Mouse (Mus musculus) midbrain, embryonic 13.5 days (tissue): ENCODE data around the gene Abca17. TPM values are rescaled to one million over a fixed set of nuclear protein-coding genes. Genes with fewer than 3 reads are reported as not detected.

ENCODE experiments used
- ATAC-seq: fragments of 200-750 bp; cut with Nextera tagmentation; 2 replicates; pipeline ENCODE4 v1.8.0; 2017; ENCODE audit warnings: mild to moderate bottlenecking, moderate TSS enrichment, moderate library complexity
- H3K27ac ChIP-seq: fragments of 300-500 bp; sonication (generic); 2 replicates; pipeline ENCODE4 v1.5.1; 2015; ENCODE audit warnings: inconsistent platforms, mild to moderate bottlenecking, moderate library complexity
- H3K27me3 ChIP-seq: fragments of 300-500 bp; sonication (generic); 2 replicates; pipeline ENCODE4 v1.6.1; 2015; ENCODE audit warnings: mild to moderate bottlenecking, inconsistent platforms
- H3K36me3 ChIP-seq: fragments of 300-500 bp; sonication (generic); 2 replicates; pipeline ENCODE4 v1.6.1; 2015; ENCODE audit warnings: mild to moderate bottlenecking, inconsistent platforms
- H3K4me1 ChIP-seq: fragments of 300-500 bp; sonication (generic); replicated peaks from 2 replicates; pipeline ENCODE4 v1.6.1; 2015; ENCODE audit warnings: inconsistent platforms
- H3K4me2 ChIP-seq: fragments of 300-500 bp; sonication (generic); replicated peaks from 2 replicates; pipeline ENCODE4 v1.6.1; 2015; ENCODE audit warnings: moderate library complexity, mild to moderate bottlenecking, inconsistent platforms
- H3K4me3 ChIP-seq: fragments of 300-500 bp; sonication (generic); replicated peaks from 2 replicates; pipeline ENCODE4 v1.5.1; 2015; ENCODE audit warnings: mild to moderate bottlenecking, inconsistent platforms
- H3K9ac ChIP-seq: fragments of 300-500 bp; sonication (generic); replicated peaks from 2 replicates; pipeline ENCODE4 v1.6.1; 2015; ENCODE audit warnings: mild to moderate bottlenecking, inconsistent platforms
- H3K9me3 ChIP-seq: fragments of 300-500 bp; sonication (generic); 2 replicates; pipeline ENCODE4 v1.6.1; 2016; ENCODE audit warnings: mild to moderate bottlenecking, inconsistent platforms
- WGBS: fragments of 180-500 bp; shearing (Covaris S2); methylation state at CpG from one replicate; pipeline ENCODE4 v1.1.7; 2015; 5-methylcytosine and 5-hydroxymethylcytosine counted together
- polyA plus RNA-seq: library from polyadenylated mRNA; unstranded; fragments of >200 nt; fragmentation: Nextera tagmentation; extraction: Ambion mirVana; gene quantifications from 2 replicates; pipeline ENCODE4 v1.2.1, GENCODE M21; 2015

Gene Abca17
- polyA plus RNA-seq, 1 experiment from 2014 or later, result 0.12 TPM

DNA sequence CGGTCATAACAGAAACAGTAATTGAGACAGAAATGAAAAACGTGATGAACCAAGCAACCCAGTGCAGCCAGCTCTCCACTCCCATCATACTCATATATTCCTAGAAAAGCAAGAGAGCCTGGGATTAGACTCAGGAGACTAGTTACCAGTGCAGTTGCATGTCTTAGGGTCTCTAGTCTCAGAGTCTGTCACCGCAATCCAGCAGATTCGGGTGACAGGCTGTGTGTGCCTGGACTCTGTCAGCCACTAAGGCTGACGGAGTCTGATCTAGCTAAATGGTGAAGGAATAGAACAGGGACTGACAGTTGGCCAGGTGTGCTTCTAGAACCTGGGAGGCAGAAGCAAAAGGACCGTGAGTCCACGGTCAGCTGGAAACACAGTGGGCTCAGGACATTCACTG, 23.2 kb downstream of the Abca17 start:
- H3K4me2 ChIP-seq, result no peak overlapping the region
- no peaks in the 10 kb centered on the region for H3K36me3 ChIP-seq
- no peak overlapping the region for H3K27ac ChIP-seq
- 84% methylated on average over 7 of the region's 7 CpGs for WGBS
- H3K9me3 ChIP-seq, result no peaks in the 10 kb centered on the region
- no peak overlapping the region for H3K4me3 ChIP-seq
- no peaks in the 10 kb centered on the region for H3K4me1 ChIP-seq
- no peak for ATAC-seq
- no peak overlapping the region for H3K9ac ChIP-seq
- no peaks in the 10 kb centered on the region for H3K27me3 ChIP-seq

DNA sequence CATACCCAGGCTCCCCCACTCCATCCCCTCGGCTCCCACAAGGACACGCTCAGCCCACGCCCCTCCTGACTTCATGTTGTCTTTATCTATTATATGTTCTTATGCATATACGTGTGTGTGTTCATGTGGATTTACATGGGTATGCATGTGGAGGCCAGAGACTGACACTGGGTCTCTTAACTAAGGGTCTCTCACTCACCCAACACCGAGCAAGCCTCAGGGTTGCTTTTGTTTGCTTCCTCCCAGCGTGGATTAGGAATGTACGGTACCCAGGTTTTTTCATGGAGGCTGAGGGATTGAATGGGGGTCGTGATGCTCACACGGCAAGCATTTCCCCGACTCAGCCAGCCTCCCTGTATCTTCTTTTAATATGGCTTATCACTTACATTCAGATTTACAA, 25.8 kb downstream of the Abca17 start:
- 83% methylated on average over 10 of the region's 10 CpGs for WGBS
- H3K9ac ChIP-seq, result no peak overlapping the region
- no peaks in the 10 kb centered on the region for H3K36me3 ChIP-seq
- H3K27ac ChIP-seq, result no peak overlapping the region
- H3K4me1 ChIP-seq, result no peaks in the 10 kb centered on the region
- no peak overlapping the region for H3K4me2 ChIP-seq
- no peak for ATAC-seq
- H3K27me3 ChIP-seq, result no peaks in the 10 kb centered on the region
- no peak overlapping the region for H3K4me3 ChIP-seq
- no peaks in the 10 kb centered on the region; the same call in 1 of the 2 replicates for H3K9me3 ChIP-seq

DNA sequence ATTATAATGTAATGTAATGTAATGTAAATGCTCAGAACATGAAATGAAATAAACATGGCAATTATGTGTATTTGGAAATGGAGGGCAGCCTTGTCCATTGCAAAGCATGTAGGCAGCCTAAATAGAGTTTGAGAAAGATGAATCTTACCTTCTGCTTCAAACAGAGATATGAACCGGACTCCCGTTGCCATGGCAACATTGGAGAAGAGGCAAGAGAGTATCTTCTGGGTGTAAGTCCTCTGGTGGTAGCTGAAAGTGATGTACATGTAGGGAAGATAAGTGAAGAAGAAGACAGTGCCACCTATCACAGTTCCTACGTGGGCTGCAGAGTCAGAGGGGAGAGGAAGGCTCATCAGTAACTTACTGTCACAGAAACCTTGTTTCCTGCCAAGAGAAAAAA, 30.0 kb downstream of the Abca17 start:
- Histone ChIP-seq H3K9ac (no peak overlapping the region), H3K4me2 (no peak overlapping the region), H3K4me3 (no peak overlapping the region), H3K27me3 (no peaks in the 10 kb centered on the region), H3K4me1 (no peaks in the 10 kb centered on the region), H3K36me3 (no peaks in the 10 kb centered on the region), H3K9me3 (no peaks in the 10 kb centered on the region; the same call in 1 of the 2 replicates), H3K27ac (no peak overlapping the region)
- no peak for ATAC-seq
- 89% methylated on average over 3 of the region's 3 CpGs for WGBS

DNA sequence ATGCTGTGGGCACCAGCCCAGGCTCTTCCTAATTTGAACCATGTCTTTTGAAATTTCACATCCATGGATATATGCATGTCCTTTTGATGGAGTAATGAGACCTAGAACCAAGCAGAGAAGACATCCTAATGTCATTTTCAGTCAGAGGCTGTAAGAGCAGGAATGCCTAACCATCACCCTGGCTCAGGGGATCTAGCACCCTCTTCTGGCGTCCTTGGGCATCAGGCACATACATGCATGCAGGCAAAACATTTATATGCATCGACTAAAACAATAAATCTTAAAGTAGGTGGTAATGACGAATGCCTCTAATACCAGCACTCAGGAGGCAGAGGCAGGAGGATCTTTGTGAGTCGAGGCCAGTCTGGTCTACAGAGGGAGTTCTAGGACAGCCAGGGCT, 43.4 kb downstream of the Abca17 start:
- ATAC-seq, result no peak
- 53% methylated on average over 4 of the region's 4 CpGs for WGBS
- Histone ChIP-seq H3K27ac (no peak overlapping the region), H3K4me2 (no peak overlapping the region), H3K27me3 (no peaks in the 10 kb centered on the region), H3K4me1 (no peaks in the 10 kb centered on the region), H3K9me3 (no peaks in the 10 kb centered on the region), H3K4me3 (no peak overlapping the region), H3K9ac (no peak overlapping the region), H3K36me3 (no peaks in the 10 kb centered on the region)

DNA sequence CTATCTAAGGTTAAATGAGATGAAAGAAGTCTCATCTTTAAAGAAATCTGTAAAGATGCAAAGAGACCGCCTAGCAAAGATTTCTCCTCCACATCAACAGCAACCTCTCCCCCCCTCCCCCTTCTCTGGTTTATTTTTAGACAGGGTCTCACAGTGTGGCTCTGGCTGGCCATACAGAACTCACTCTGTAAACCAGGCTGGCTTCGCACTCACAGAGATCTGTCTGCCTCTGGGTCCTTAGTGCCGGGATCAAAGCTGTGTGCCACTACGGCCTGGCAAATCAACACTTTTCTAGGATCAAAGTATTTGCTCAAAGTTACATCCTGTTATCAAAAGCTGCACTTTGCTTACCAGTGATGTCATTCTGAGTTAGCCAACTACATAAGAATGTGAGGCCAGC, 50.2 kb downstream of the Abca17 start:
- Histone ChIP-seq H3K9ac (no peak overlapping the region), H3K36me3 (no peaks in the 10 kb centered on the region), H3K9me3 (no peaks in the 10 kb centered on the region; the same call in 1 of the 2 replicates), H3K27ac (no peak overlapping the region), H3K27me3 (no peaks in the 10 kb centered on the region), H3K4me1 (no peaks in the 10 kb centered on the region), H3K4me3 (no peak overlapping the region), H3K4me2 (no peak overlapping the region)
- WGBS, result 87% methylated on average over 4 of the region's 4 CpGs
- no peak for ATAC-seq

DNA sequence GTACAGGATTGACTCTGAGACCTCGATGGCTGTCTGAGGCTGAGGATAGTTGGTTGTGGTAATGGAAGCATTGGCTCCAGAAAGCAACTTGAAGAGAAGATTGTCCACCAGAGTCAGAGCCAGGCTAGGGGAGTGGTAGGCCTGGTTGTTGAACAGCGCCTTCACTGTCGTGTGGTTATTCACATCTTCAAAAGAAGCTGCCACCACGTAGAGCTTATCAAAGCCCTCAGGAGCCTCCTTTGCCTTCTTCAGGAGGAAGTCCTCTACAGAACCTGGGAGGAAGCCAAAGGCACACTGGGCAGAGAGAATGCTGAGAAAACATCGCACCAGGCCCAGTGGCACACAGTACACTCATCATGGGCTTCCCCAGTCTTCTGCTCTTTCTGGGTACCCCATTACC, 61.5 kb downstream of the Abca17 start:
- Histone ChIP-seq H3K9me3 (no peaks in the 10 kb centered on the region), H3K9ac (no peak overlapping the region), H3K27ac (no peak overlapping the region), H3K27me3 (no peaks in the 10 kb centered on the region), H3K4me3 (no peak overlapping the region), H3K36me3 (no peaks in the 10 kb centered on the region), H3K4me2 (no peak overlapping the region), H3K4me1 (no peaks in the 10 kb centered on the region)
- 85% methylated on average over 5 of the region's 5 CpGs for WGBS
- no peak for ATAC-seq

DNA sequence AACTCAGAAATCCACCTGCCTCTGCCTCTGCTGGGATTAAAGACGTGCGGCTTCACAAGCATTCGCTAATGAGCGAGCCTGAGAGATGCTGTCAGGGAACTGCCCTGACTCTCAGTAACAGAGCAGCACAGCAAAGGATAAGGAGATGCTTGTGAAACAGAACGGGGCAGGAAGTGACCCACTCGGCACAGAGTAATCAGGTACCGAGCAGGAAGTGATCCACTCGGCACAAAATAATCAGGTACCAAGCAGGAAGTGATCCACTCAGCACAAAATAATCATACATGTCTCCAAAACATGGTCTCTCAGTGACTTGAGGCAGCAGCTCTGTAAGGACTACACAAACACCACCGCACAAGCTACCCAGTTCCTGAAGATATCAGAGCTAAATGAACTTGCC, 62.4 kb downstream of the Abca17 start:
- Histone ChIP-seq H3K36me3 (no peaks in the 10 kb centered on the region), H3K9ac (no peak overlapping the region), H3K27ac (no peak overlapping the region), H3K27me3 (no peaks in the 10 kb centered on the region), H3K4me2 (no peak overlapping the region), H3K4me3 (no peak overlapping the region), H3K9me3 (no peaks in the 10 kb centered on the region), H3K4me1 (no peaks in the 10 kb centered on the region)
- ATAC-seq, result no peak
- WGBS, result 88% methylated on average over 9 of the region's 9 CpGs

DNA sequence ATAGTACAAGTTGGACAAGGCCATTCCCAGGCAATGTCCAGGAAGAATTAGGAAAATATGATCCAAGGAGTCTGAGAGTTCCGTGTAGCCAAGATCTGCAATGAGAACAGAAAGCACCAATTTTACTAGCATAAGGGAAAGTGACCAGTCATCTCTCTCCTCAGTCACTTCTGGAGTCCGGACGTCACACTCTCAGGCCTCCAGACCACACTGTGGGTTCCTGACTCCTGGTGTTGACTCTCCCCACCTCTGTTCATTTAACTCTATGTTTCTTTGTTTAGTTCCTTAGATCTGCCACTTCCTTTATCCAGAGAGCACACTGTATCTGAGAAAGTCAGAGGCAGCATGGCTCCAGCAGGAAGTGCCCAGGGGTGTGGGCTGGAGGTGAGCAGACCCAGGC, 65.2 kb downstream of the Abca17 start:
- H3K4me3 ChIP-seq, result no peak overlapping the region
- H3K4me1 ChIP-seq, result no peaks in the 10 kb centered on the region
- H3K4me2 ChIP-seq, result no peak overlapping the region
- no peaks in the 10 kb centered on the region for H3K9me3 ChIP-seq
- no peak for ATAC-seq
- WGBS, result 75% methylated on average over 3 of the region's 3 CpGs
- no peaks in the 10 kb centered on the region for H3K27me3 ChIP-seq
- H3K36me3 ChIP-seq, result no peaks in the 10 kb centered on the region
- no peak overlapping the region for H3K9ac ChIP-seq
- no peak overlapping the region for H3K27ac ChIP-seq

DNA sequence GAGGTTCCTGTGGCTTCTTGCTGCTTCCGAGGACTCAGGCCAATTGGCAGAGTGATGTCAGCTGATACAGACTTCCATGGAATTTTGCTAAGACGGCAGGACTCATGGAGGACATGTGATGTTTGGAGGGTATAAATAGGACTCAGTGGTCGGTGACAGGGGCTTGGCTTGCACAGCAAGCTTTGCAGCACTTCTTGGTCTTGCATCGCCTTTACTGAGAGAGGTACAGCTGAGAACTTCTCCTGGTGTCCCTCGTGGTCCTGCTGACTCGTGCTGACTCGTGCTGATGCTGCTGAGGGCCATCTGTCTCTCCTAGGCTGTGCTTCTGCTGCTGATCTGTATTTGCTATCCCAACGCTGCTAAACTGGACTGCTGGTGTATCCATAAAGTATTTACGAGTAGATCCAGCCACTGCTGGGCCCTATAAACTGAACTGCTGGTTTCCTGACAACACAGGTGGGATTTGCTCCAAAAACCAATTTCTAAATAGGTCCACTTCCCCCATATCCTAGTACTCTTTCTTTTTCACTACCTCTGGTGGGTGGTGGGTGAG, 67.5 kb downstream of the Abca17 start:
- Histone ChIP-seq H3K9me3 (no peaks in the 10 kb centered on the region), H3K4me3 (no peak overlapping the region), H3K27me3 (no peaks in the 10 kb centered on the region), H3K4me2 (no peak overlapping the region), H3K36me3 (no peaks in the 10 kb centered on the region), H3K4me1 (no peaks in the 10 kb centered on the region), H3K9ac (no peak overlapping the region), H3K27ac (no peak overlapping the region)
- ATAC-seq, result no peak
- WGBS, result 74% methylated on average over 9 of the region's 9 CpGs

DNA sequence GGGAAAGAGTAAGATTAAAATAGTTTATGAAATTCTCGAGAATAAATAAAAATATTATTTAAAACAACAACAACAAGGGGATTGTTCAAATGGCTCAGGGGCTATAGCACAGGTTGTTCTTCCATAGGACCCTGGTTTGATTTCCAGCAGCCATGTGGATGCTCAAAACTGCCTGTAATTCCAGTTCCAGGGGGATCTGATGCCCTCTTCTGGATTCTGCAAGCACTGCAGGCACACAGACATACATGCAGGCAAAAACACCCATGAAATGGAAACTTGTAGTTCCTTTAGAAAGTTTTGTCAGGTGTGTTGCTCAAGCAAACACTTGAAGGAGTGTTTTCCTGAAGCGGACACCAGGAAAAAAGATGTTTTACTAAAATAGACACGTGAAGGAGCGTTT, 68.2 kb downstream of the Abca17 start:
- H3K4me3 ChIP-seq, result no peak overlapping the region
- no peak overlapping the region for H3K27ac ChIP-seq
- H3K4me1 ChIP-seq, result no peaks in the 10 kb centered on the region
- peaks cover 2% of the 10 kb centered on the region; the same call in 1 of the 2 replicates for H3K9me3 ChIP-seq
- no peak for ATAC-seq
- no peaks in the 10 kb centered on the region for H3K27me3 ChIP-seq
- no peaks in the 10 kb centered on the region for H3K36me3 ChIP-seq
- H3K4me2 ChIP-seq, result no peak overlapping the region
- 65% methylated on average over 4 of the region's 4 CpGs for WGBS
- H3K9ac ChIP-seq, result no peak overlapping the region

DNA sequence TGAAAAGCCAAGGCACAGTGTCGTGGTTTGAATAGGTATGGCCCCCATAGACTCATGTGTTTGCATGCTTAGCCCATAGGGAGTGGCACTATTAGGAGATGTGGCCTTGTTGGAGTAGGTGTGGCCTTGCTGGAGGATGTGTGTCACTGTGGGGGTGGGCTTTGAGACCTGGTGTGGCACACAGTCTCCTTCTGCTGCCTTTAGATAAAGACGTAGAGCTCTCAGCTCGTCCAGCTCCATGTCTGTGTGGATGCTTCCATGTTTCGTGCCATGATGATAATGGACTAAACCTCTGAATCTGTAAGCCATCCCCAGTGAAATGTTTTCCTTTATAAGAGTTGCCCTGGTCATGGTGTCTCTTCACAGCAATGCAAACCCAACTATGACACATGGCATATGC, 71.0 kb downstream of the Abca17 start:
- no peak for ATAC-seq
- 86% methylated on average over 4 of the region's 4 CpGs for WGBS

DNA sequence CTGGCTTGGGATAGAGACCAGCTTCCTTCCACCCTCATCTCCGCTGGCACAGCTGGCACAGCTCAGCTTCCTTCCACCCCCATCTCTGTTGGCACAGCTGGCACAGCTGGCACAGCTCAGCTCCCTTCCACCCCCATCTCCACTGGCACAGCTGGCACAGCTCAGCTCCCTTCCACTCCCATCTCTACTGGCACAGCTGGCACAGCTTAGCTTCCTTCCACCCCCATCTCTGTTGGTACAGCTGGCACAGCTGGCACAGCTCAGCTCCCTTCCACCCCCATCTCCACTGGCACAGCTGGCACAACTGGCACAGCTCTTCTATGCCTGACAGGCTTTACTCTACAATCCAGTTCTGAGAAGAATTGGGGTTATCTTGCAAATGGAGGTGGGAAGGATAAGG, 83.7 kb downstream of the Abca17 start:
- ATAC-seq, result no peak
- H3K27me3 ChIP-seq, result no peaks in the 10 kb centered on the region
- no peaks in the 10 kb centered on the region for H3K36me3 ChIP-seq
- no peak overlapping the region for H3K9ac ChIP-seq
- 86% methylated on average over 1 of the region's 1 CpGs for WGBS
- H3K4me2 ChIP-seq, result no peak overlapping the region
- no peaks in the 10 kb centered on the region for H3K4me1 ChIP-seq
- H3K9me3 ChIP-seq, result peaks cover 5% of the 10 kb centered on the region; the same call in 1 of the 2 replicates
- no peak overlapping the region for H3K27ac ChIP-seq
- H3K4me3 ChIP-seq, result no peak overlapping the region

More for the DNA sequence above, 71.0 kb downstream of the Abca17 start:
- no peak overlapping the region for H3K27ac ChIP-seq
- peaks cover 10% of the 10 kb centered on the region for H3K9me3 ChIP-seq
- H3K4me2 ChIP-seq, result no peak overlapping the region
- H3K27me3 ChIP-seq, result no peaks in the 10 kb centered on the region
- no peaks in the 10 kb centered on the region for H3K36me3 ChIP-seq
- H3K4me1 ChIP-seq, result no peaks in the 10 kb centered on the region
- no peak overlapping the region for H3K4me3 ChIP-seq
- H3K9ac ChIP-seq, result no peak overlapping the region

DNA sequence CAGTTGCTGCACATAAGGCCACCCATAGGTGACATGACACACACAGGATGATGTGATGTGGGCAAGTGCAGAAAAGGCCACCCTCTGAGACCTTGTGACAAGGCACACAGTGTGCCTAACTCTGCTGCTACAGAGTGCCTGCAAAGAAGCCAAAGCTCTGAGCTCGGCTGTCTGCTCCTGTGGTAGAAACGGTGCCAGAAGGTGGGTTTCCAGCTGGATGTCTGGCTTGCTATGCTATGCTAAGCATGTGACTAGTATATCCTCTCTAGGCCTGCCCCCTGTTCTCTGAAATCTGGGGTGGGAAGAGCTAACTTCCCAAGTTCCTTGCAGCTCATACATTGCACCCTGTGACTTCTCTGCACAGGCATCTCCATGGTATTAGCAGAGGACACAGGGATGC, 86.1 kb downstream of the Abca17 start:
- Histone ChIP-seq H3K9me3 (no peaks in the 10 kb centered on the region), H3K36me3 (no peaks in the 10 kb centered on the region), H3K4me3 (no peak overlapping the region), H3K4me1 (no peaks in the 10 kb centered on the region), H3K27me3 (no peaks in the 10 kb centered on the region), H3K27ac (no peak overlapping the region), H3K9ac (no peak overlapping the region), H3K4me2 (no peak overlapping the region)
- WGBS, result 81% methylated on average over 2 of the region's 2 CpGs
- no peak for ATAC-seq
